Mouse (Mus musculus) kidney, adult 18-20 months (tissue): Measurements from ENCODE around the gene Man2a2.
A peak's percentile ranks its signal among the peaks of the same experiment; 100 is the strongest.

Experiments
- DNase-seq: peaks from one replicate; pipeline ENCODE4 v3.0.0; 2021

The Man2a2 gene

DNA sequence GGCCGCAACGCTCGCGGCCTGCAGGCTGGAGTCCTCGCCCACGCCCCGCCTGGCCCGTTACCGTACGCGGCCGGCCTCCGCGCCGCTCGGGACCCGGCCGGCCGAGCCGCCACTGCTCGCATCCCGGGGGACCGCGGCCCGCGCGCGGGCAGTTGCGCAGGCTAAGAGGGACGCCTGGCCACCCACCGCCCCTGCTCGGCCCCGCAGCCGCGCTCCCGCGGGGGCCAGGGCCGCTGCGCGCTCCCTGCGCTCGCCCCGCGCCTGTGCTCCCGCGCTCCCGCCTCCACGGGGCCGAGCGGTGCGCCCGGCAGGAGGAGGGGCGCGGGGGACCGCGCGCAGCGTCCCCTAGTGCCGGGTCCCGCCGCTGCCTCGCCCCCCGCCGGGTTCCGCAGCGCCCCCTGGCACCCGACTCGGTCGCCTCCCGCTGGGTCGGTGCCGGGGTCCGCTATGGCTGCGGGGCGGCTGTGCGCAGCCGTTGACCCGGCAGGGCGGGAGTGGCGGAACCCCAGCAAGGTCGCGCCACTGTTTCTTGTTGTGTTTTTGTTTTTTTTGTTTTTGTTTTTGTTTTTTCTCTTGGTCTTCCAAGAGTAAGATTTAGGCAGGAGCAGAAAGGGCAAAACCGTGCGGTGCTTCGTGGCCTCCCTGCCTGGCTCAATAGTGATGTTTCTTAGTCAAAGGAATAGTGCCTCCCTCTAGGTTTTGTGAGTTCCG, at the start of gene Man2a2:
Man2a2 (minus strand) TSS at position 335 of the 711 bp plus-strand sequence.
- peak; percentile 78 for DNase-seq

DNA sequence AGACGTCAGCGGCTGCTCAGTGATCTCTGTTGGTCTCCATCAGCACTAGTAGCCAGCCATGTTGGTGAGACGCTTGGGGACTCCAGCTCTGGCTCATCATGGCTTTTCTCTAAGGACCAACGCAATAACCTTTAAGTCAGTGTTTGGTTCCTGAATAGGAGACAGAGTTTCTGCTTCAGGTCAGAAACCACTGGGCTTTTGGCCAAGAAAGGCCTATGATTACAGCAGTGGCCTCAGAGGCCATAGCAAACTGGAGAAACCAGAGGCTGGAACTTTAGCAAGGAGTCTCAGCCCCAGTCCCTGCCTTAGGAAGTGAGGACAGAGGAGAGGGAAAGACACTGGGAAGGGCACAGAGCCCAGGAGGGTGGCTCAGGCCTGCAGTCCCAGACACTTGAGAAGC, 49.4 kb upstream of the Man2a2 start:
- peak; percentile 26 for DNase-seq

DNA sequence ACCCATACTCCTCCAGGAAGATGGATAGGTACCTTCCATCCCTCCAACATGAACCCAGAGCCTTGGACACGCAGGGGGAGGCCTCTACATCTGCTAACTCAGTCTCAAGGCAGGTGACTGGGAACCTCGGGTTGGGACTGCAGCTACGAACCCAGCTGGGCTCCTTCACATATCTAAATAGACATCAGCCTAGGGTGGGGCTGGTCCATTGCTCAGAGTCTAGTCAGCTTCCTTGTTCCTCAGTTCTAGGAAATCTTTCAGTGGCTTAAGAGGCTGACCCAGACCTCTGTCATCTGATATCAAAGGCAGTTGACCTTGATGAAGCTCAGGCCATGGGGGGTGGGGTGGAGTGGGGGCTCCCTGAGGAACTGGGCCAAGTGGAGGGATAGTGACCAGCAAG, 48.1 kb upstream of the Man2a2 start:
- no peak for DNase-seq

DNA sequence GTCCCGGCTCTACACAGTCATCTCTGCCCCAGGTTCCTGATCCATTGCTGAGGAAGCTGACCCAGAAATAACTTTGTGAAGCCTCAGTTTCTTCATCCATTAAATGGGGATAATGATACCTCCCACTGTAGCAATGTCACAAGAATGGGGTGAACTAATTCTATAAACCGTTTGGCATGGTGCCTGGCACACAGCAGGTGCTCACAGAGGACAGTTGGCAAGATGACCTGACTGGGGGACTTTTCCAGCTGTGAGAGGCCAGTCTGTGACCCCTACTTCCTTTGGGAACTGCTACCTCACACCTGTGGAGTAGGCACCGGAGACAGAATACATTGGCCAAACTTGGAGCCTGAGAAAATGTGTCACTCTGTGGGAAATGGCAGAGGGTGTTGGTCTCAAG, 46.9 kb upstream of the Man2a2 start:
- no peak for DNase-seq

- no peak for DNase-seq
Observed at GRCm38 (mm10) chr7:80417601-80418000, 46.4 kb upstream of the Man2a2 start.

- no peak for DNase-seq
Observed at GRCm38 (mm10) chr7:80416969-80417368, 45.8 kb upstream of the Man2a2 start.

DNA sequence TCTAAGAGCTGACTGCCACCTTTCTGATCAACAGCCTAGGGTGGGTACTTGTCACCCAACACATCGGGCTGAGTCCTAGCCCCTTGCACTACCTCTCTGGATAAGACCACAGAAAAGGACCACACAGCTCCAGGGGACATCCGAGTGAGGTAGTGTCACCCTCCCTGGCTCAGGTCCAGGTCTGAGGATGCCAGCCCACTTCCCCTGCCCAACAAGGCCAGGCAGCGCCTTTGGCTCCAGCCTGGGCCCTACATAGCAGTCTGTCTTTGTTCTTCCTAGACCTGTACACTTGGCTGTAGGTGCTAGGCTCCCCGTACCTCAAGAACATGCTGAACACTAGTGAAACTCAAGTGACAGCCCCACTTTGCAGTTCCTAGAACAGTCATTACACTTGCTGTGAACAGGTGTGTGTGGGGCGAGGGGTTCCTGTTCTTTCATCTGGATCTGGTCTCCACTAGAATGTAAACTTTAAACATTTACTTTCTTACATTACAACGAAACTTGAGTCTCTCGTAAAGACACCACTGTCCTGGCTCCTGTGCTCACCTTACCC, 43.2 kb upstream of the Man2a2 start:
- DNase-seq: no peak

GRCm38 (mm10) chr7:80413512-80414302, 42.5 kb upstream of the Man2a2 start:
- DNase-seq: no peak

DNA sequence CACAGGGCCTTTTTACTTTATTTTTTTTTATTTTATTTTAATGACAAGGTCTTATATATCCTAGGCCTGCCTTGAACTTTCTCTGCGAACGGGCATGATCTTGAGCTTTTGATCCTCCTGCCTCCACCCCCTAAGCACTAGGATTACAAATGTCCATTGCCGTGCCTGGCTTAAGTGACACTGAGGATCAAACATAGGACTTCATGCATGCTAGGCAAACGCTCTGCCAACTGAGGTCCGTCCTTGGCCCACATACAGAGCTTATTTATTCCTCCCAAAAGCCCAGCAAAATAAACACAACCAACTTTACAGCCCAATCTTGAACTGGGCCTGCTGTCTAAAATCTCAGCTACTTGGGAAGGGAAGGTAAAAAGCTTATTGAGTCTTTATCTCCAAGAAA, 41.6 kb upstream of the Man2a2 start:
- DNase-seq: no peak

DNA sequence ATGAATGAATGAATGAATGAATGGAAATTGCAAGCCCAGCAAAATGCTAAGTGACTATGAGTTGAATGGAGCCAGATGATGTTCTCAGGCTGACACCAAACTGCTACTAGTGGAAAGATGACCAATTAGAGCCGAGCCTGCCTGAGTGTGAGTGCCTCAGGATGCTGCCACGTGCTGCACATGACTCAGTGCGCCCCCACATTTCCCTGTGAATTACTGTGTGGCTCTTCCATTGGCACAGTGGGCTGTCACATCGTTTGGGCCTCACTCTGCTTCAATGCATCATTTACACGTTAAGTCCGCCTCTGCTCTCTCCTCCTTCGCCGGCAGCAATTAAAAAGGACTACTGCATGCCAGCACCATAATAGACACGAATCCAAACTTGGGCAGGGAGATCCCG, 41.1 kb upstream of the Man2a2 start:
- no peak for DNase-seq

DNA sequence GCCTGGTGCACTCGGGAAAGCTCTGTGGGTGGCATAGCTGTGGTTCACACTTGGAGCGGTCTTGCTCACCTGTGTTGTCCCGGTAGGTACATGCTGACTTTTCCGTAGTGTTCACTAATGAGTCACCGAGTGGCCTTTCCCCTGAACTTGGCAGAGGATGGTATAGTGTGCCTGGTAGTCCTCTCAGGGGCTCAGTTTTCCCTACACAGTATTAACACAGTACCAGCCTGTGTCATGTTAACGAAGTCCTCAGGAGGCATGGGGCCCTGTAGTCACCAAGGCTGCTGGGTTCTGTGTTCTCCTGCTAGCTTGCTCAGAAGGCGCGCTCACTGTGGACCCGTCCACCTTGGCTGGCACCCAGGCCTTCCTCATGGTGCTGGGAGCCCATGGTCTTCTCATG, 39.2 kb upstream of the Man2a2 start:
- DNase-seq: no peak

GRCm38 (mm10) chr7:80407712-80408111, 36.5 kb upstream of the Man2a2 start:
- DNase-seq: no peak

DNA sequence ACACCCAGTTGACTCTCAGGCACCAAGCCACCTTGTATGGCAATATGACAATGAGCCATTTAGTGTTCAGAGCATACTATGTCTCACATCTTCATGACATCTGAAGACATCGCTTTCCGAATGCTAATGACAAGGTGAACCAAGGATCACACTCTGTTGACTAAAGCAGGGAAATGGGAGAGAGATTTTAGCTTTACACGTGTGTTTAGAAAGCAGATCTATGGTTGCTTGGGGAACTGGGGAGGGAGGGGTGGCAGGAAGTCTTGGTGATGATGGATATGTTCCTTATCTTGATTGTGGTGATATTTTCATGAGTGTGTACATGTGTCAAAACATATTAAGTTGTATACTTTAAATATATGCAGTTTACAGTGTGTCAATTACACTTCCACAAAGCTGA, 35.0 kb upstream of the Man2a2 start:
- no peak for DNase-seq

DNA sequence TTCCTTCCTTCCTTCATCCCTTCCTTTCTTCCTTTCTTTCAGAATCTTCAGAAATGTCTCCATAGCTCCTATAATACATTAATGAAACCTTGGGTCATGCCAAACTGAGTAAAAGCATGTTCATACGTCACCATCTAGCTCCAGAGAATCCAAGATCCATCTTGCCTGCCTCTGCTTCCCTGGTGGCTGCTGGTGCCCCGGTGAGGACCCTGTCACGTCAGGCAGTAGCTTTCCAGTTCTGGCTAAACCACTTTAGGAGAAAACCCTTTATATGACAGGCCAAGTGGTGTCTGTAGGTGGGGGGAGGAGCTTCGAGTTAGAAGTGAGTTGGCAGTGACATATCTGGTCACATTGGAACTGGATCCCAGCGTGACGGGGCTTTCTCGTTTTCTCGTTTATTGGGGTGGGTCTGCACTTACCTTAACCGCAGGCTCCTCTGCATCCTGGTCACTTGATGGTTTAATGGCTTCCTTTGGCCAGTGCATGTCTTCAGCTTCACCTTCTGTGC, 34.1 kb upstream of the Man2a2 start, which contains the start of gene Furin:
Furin (minus strand) TSS at position 249 of the 508 bp plus-strand sequence.
- DNase-seq: no peak

DNA sequence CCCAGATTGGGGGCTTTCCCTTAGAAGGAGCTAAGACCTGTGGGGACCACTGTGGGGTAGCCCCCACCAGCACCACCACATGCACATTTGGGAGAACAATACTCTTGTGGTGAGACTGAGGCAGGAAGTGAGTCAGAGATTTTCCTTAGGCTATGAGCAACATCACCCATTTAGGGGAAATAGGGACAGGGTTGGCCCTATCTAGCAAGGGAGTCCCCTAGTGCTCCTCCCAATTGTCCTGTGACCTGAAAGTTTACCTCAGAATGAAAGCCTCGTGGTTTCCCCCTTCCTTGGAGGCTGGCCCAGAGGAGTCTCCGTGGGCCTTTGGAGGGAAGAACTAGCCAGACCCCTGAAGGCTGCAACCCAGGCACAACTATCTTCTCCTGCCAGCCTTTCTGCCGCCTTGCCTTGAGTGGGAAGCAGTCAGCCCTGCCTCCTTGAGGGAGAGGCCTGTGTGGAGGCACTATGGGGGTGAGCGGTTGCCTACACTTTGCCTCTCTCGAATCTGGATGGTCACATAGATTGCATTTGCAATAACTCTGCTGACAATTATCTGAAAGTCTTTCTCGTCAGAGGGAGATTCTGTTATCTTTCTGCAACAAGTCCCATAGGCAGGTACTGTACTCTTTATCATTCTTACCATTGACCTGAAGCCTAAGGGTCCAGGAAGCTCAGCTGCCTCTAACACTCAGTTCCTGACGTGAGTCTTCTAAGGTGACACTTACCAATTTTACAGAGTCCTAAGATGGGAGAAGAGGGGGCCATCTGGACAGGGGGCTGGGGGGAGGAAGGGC, 33.1 kb upstream of the Man2a2 start:
- DNase-seq: no peak

DNA sequence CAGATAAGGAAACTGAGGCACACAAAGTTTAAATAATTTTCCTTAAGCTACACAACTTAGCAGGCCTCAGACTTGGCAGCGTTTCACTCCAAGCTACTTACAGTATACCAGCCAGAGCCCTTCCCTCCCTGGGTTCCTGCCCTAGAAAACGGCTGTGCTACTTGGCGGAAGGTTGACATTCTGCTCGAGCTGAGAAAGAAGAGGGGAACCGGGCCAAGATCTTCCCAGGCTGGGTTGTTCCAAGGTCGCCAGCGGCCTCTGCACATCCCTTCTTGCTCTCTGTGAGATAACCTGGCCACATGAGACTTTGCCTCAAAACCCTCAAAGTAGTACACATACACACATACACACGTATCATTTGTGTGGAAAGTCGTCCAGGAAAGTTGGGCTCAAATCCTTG, 32.4 kb upstream of the Man2a2 start:
- peak; percentile 72 for DNase-seq

GRCm38 (mm10) chr7:80402651-80403321, 31.6 kb upstream of the Man2a2 start:
- DNase-seq: peak; percentile 75

- DNase-seq: peak; percentile 74
Observed at GRCm38 (mm10) chr7:80401860-80402641, 30.9 kb upstream of the Man2a2 start.

DNA sequence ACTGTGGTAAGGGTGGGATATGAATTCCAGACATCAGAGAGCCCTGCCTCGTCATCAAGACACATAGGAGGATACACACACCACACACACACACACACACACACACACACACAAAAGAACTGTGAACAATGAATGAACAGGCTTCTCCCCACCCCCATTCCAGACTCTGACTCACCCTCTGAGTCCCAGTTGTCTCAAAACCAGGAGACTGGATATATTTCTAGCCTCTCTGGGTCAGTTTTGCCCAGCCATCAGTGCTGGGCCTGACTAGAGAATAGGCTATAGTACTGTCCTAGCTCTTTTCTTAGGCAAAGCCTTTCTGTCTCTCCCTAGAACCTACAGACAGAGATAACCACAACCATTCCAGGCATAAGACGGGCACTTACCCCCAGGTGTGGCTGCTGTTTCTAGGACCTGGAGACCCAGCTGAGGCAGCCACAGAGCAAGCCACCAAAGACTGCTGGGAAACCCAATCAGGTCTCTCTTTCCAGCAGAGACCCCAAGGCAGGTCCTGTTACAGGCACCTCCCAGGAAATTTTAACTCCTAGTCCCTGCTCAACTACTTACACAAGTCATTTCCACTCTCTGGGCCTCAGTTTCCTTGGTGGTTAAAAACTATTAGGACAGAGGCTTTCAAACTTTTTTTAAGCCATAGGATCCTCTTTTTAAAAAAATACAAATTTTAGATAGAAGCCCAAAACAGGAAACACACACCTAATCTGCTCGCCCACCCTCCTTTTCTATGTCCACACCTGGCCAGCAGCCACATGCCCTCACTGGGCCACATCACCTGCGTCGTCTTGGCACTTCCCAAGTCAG, 30.1 kb upstream of the Man2a2 start:
- peak; percentile 32 for DNase-seq

DNA sequence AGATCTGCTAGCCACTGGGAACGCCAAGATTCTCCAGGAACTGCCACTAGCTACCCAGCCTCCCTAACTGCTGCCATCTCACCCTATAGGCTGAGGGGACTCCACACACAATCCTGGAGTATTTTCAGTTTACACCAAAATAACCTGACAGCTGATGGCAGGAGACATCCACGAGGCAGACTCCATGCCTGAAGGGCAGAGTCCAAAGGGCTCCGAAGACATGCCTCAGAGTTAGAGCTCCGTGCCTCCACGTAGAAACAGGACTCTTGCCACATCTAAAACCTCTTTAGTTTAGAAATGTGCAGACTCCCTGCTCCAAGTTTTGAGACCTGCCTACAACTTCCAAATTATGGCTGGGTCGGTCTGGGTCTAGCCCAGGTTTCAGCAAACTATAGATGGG, 29.4 kb upstream of the Man2a2 start:
- DNase-seq: peak; percentile 72

DNA sequence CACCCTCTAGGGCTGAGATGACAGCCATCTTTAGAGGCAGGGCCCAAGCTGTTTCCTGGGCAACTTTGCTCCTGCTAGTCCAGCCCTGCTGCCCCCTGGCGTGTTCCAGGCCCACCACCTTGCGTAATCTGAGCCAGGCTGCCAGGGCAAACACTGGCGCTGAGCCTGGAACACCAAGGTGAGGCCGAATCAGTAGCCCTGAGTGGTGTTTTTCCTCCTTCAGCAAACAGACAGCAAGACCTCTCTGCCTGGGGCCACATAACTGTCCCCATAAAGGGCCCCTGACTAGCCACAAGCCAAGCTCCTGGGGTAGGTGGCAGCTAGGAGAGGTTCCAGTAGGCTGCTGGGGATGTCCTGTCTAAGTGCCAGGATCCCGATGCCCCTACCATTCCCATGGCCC, 28.9 kb upstream of the Man2a2 start:
- peak; percentile 83 for DNase-seq
